ENCODE assay signal across 12 mouse cellular contexts in the genomic region with DNA sequence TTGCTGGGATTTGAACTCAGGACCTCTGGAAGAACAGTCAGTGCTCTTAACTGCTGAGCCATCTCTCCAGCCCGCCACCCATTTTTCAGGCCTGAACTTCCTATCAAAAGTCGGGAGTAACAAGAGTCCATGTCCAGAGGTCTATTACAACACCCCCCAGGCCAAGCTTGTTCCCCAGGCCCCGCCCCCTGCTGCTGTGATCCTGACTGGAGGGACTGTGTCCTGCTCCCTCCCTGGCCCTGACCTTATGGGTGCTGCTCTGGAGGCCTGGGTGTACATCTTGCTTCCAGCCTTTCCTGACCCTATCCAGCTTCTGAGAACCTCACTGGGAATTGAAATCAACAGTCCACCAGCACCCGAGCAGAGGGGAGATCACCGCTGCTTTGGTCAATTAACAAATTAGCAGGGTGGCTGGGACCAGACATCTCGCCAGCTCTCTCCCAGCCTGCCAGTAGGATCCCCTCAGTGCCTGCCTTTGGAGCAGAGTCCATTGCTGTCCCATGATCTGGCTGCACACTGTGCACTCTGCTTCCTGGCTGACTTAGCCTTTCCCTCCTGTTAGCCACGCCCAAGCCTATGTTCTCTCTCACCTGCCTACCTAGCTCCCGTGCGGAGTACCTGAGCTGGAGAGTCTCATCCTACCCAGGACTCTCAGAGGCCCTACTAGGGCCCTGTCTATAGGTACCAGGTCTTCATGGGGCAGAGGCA. TPM values are rescaled to one million over a fixed set of nuclear protein-coding genes. Genes with fewer than 3 reads are reported as not detected.
DNase-seq lines count a peak whose midpoint lies in the region; ATAC-seq lines count a peak whose summit lies in the region.
"Had no signal": no experiment of that assay in that cellular context is flagged by ENCODE, and none has a peak within 500 bp of the region (broad histone marks: within the 10 kb centered on the region; RNA-seq: fewer than 3 reads in every experiment).

No protein-coding gene starts in this region.

- H3K4me3 ChIP-seq in heart, embryonic 12.5 days, result no peak overlapping the region
- no peak overlapping the region for H3K4me3 ChIP-seq in embryonic facial prominence, embryonic 10.5 days
- no peak overlapping the region for H3K4me3 ChIP-seq in hindbrain, embryonic 15.5 days
- no peak overlapping the region for H3K4me3 ChIP-seq in limb, embryonic 15.5 days
- H3K4me3 ChIP-seq: liver, embryonic 13.5 days; neural tube, embryonic 12.5 days had no signal

- peaks cover 46% of the 10 kb centered on the region for H3K4me1 ChIP-seq in heart, embryonic 12.5 days (replicated peaks)
- H3K4me1 ChIP-seq in embryonic facial prominence, embryonic 10.5 days, result peaks cover 83% of the 10 kb centered on the region
- H3K4me1 ChIP-seq in hindbrain, embryonic 15.5 days (replicated peaks), result peaks cover 34% of the 10 kb centered on the region
- H3K4me1 ChIP-seq in limb, embryonic 15.5 days, result peaks cover 44% of the 10 kb centered on the region

- H3K9ac ChIP-seq in heart, embryonic 12.5 days, result no peak overlapping the region
- H3K9ac ChIP-seq in hindbrain, embryonic 15.5 days, result no peak overlapping the region
- H3K9ac ChIP-seq in limb, embryonic 15.5 days, result no peak overlapping the region
- H3K9ac ChIP-seq: liver, embryonic 13.5 days; neural tube, embryonic 12.5 days had no signal

- peaks cover 39% of the 10 kb centered on the region for H3K27me3 ChIP-seq in heart, embryonic 12.5 days (replicated peaks)
- H3K27me3 ChIP-seq in embryonic facial prominence, embryonic 10.5 days (replicated peaks; ENCODE audit: low read depth, poor library complexity, severe bottlenecking), result peaks cover 27% of the 10 kb centered on the region
- peaks cover 8% of the 10 kb centered on the region; the same call in 1 of the 2 replicates for H3K27me3 ChIP-seq in hindbrain, embryonic 15.5 days
- no peaks in the 10 kb centered on the region for H3K27me3 ChIP-seq in limb, embryonic 15.5 days

- intact Hi-C loops in heart, postnatal 25 days (cut with DNase I), result no loop called here
- intact Hi-C loops in left cerebral cortex, postnatal 4 days (cut with DNase I), result no loop called here

- no peak overlapping the region for H3K4me2 ChIP-seq in heart, embryonic 12.5 days
- no peak overlapping the region for H3K4me2 ChIP-seq in hindbrain, embryonic 15.5 days
- no peak overlapping the region for H3K4me2 ChIP-seq in limb, embryonic 15.5 days
- H3K4me2 ChIP-seq: liver, embryonic 13.5 days had no signal

- 70% methylated on average over 9 of the region's 9 CpGs for WGBS in heart, embryonic 12.5 days
- WGBS in embryonic facial prominence, embryonic 10.5 days, result 67% methylated on average over 9 of the region's 9 CpGs
- WGBS in hindbrain, embryonic 15.5 days, result 74% methylated on average over 9 of the region's 9 CpGs
- WGBS in limb, embryonic 15.5 days, result 69% methylated on average over 9 of the region's 9 CpGs

- H3K27ac ChIP-seq in heart, embryonic 12.5 days (ENCODE audit: poor library complexity, severe bottlenecking), result peak overlapping the region; percentile 15
- H3K27ac ChIP-seq in embryonic facial prominence, embryonic 10.5 days (replicated peaks), result peak overlapping the region; percentile 95
- peak overlapping the region; percentile 87 for H3K27ac ChIP-seq in hindbrain, embryonic 15.5 days (replicated peaks)
- H3K27ac ChIP-seq in limb, embryonic 15.5 days, result 0 out of 2 replicates have a peak overlapping the region, but pooled peaks have one; percentile 24
- H3K27ac ChIP-seq: liver, embryonic 13.5 days; neural tube, embryonic 12.5 days had no signal

- ATAC-seq in heart, embryonic 12.5 days (ENCODE audit: insufficient number of reproducible peaks, low FRiP score), result no peak
- no peak for ATAC-seq in hindbrain, embryonic 15.5 days (ENCODE audit: low FRiP score, low read depth)
- no peak for ATAC-seq in limb, embryonic 15.5 days (ENCODE audit: insufficient number of reproducible peaks, low FRiP score, low TSS enrichment, low read depth)
- ATAC-seq: CD4-positive, CD25-positive, alpha-beta regulatory T cell, adult 4 months had no signal

- H3K36me3 ChIP-seq in heart, embryonic 12.5 days, result no peaks in the 10 kb centered on the region
- H3K36me3 ChIP-seq in embryonic facial prominence, embryonic 10.5 days (replicated peaks), result peaks cover 30% of the 10 kb centered on the region
- peaks cover 3% of the 10 kb centered on the region; the same call in 1 of the 2 replicates for H3K36me3 ChIP-seq in hindbrain, embryonic 15.5 days
- H3K36me3 ChIP-seq in limb, embryonic 15.5 days, result peaks cover 29% of the 10 kb centered on the region
- H3K36me3 ChIP-seq: liver, embryonic 13.5 days; neural tube, embryonic 12.5 days had no signal

- no peak for DNase-seq in heart, postnatal 25 days (ENCODE audit: low spot score)
- no peak for DNase-seq in embryonic facial prominence, embryonic 10.5 days (ENCODE audit: low spot score)
- DNase-seq in adrenal gland, adult 2 months, result no peak
- DNase-seq in urinary bladder, postnatal 36 days (ENCODE audit: low spot score in 2 of 2), result no peak
- no peak for DNase-seq in left cerebral cortex, postnatal 4 days
- DNase-seq: liver, embryonic 13.5 days had no signal

- H3K9me3 ChIP-seq in heart, embryonic 12.5 days (replicated peaks), result no peaks in the 10 kb centered on the region
- no peaks in the 10 kb centered on the region for H3K9me3 ChIP-seq in embryonic facial prominence, embryonic 10.5 days
- no peaks in the 10 kb centered on the region for H3K9me3 ChIP-seq in hindbrain, embryonic 15.5 days
- H3K9me3 ChIP-seq in limb, embryonic 15.5 days, result no peaks in the 10 kb centered on the region
- H3K9me3 ChIP-seq: liver, embryonic 13.5 days; neural tube, embryonic 12.5 days had no signal

RNA-seq across cellular contexts. Expression of a gene that starts 30.4 kb away (rescaled TPM):
- polyA plus RNA-seq in heart, embryonic 12.5 days (2016; fragmentation: Nextera tagmentation; extraction: Ambion mirVana), result 40.5 and 42.2 TPM in 2 replicates
- total RNA-seq in heart, postnatal 25 days (2021), result 10 to 100 TPM; 25.6 to 32.2 TPM
- polyA plus RNA-seq in embryonic facial prominence, embryonic 10.5 days (2016; fragmentation: Nextera tagmentation; extraction: Ambion mirVana), result 65.8 and 66.4 TPM in 2 replicates
- 48.2 and 60.7 TPM in 2 replicates for polyA plus RNA-seq in hindbrain, embryonic 15.5 days (2015; fragmentation: Nextera tagmentation; extraction: Ambion mirVana)
- polyA plus RNA-seq in limb, embryonic 15.5 days (2015; fragmentation: Nextera tagmentation; extraction: Ambion mirVana), result 42.7 and 46.2 TPM in 2 replicates
- total RNA-seq in adrenal gland, adult 2 months (2021), result 10 to 100 TPM; 54.0 to 94.0 TPM
- polyA plus RNA-seq in adrenal gland, adult 2 months (2012; rRNA removed), result 290 and 303 TPM in 2 replicates
- total RNA-seq in left cerebral cortex, postnatal 4 days (2021), result 100 to 1,000 TPM in 1 of 2 experiments, 10 to 100 TPM in 1; 87.7 to 101 TPM

RNA-seq across cellular contexts. Expression of a gene that starts 31.4 kb away (rescaled TPM):
- polyA plus RNA-seq in heart, embryonic 12.5 days (2016; fragmentation: Nextera tagmentation; extraction: Ambion mirVana), result 6.2 and 7.6 TPM in 2 replicates
- total RNA-seq in heart, postnatal 25 days (2021), result 1 to 10 TPM; 5.0 to 5.2 TPM
- 20.7 and 23.5 TPM in 2 replicates for polyA plus RNA-seq in embryonic facial prominence, embryonic 10.5 days (2016; fragmentation: Nextera tagmentation; extraction: Ambion mirVana)
- polyA plus RNA-seq in hindbrain, embryonic 15.5 days (2015; fragmentation: Nextera tagmentation; extraction: Ambion mirVana), result 77.2 and 86.0 TPM in 2 replicates
- 20.5 and 26.6 TPM in 2 replicates for polyA plus RNA-seq in limb, embryonic 15.5 days (2015; fragmentation: Nextera tagmentation; extraction: Ambion mirVana)
- total RNA-seq in adrenal gland, adult 2 months (2021), result 10 to 100 TPM; 15.8 to 22.5 TPM
- polyA plus RNA-seq in adrenal gland, adult 2 months (2012; rRNA removed), result 114 and 144 TPM in 2 replicates
- 100 to 1,000 TPM; 241 to 308 TPM for total RNA-seq in left cerebral cortex, postnatal 4 days (2021)
- total RNA-seq: hematopoietic stem cell, adult 5-6 weeks had no signal
- polyA plus RNA-seq: CD4-positive, CD25-positive, alpha-beta regulatory T cell, adult 4 months had no signal

RNA-seq across cellular contexts. Expression of a gene that starts 33.9 kb away (rescaled TPM):
- 284 and 317 TPM in 2 replicates for polyA plus RNA-seq in heart, embryonic 12.5 days (2016; fragmentation: Nextera tagmentation; extraction: Ambion mirVana)
- total RNA-seq in heart, postnatal 25 days (2021), result 100 to 1,000 TPM; 177 to 188 TPM
- 522 and 535 TPM in 2 replicates for polyA plus RNA-seq in embryonic facial prominence, embryonic 10.5 days (2016; fragmentation: Nextera tagmentation; extraction: Ambion mirVana)
- polyA plus RNA-seq in hindbrain, embryonic 15.5 days (2015; fragmentation: Nextera tagmentation; extraction: Ambion mirVana), result 402 and 448 TPM in 2 replicates
- polyA plus RNA-seq in limb, embryonic 15.5 days (2015; fragmentation: Nextera tagmentation; extraction: Ambion mirVana), result 370 and 413 TPM in 2 replicates
- 100 to 1,000 TPM; 324 to 358 TPM for total RNA-seq in adrenal gland, adult 2 months (2021)
- 317 and 318 TPM in 2 replicates for polyA plus RNA-seq in adrenal gland, adult 2 months (2012; rRNA removed)
- 100 to 1,000 TPM; 228 to 230 TPM for total RNA-seq in left cerebral cortex, postnatal 4 days (2021)

RNA-seq across cellular contexts. Expression of a gene that starts 34.6 kb away (rescaled TPM):
- 28.4 and 30.7 TPM in 2 replicates for polyA plus RNA-seq in heart, embryonic 12.5 days (2016; fragmentation: Nextera tagmentation; extraction: Ambion mirVana)
- 10 to 100 TPM; 70.6 to 71.2 TPM for total RNA-seq in heart, postnatal 25 days (2021)
- 20.2 and 22.5 TPM in 2 replicates for polyA plus RNA-seq in embryonic facial prominence, embryonic 10.5 days (2016; fragmentation: Nextera tagmentation; extraction: Ambion mirVana)
- polyA plus RNA-seq in hindbrain, embryonic 15.5 days (2015; fragmentation: Nextera tagmentation; extraction: Ambion mirVana), result 31.5 and 32.0 TPM in 2 replicates
- polyA plus RNA-seq in limb, embryonic 15.5 days (2015; fragmentation: Nextera tagmentation; extraction: Ambion mirVana), result 36.5 and 36.6 TPM in 2 replicates
- total RNA-seq in adrenal gland, adult 2 months (2021), result 10 to 100 TPM; 81.1 to 82.9 TPM
- 25.8 and 31.5 TPM in 2 replicates for polyA plus RNA-seq in adrenal gland, adult 2 months (2012; rRNA removed)
- total RNA-seq in left cerebral cortex, postnatal 4 days (2021), result 10 to 100 TPM; 75.6 to 81.7 TPM

RNA-seq across cellular contexts. Expression of a gene that starts 60.0 kb away (rescaled TPM):
- 48.2 and 48.9 TPM in 2 replicates for polyA plus RNA-seq in heart, embryonic 12.5 days (2016; fragmentation: Nextera tagmentation; extraction: Ambion mirVana)
- total RNA-seq in heart, postnatal 25 days (2021), result 10 to 100 TPM; 47.7 to 49.6 TPM
- polyA plus RNA-seq in embryonic facial prominence, embryonic 10.5 days (2016; fragmentation: Nextera tagmentation; extraction: Ambion mirVana), result 35.0 and 39.3 TPM in 2 replicates
- 156 and 160 TPM in 2 replicates for polyA plus RNA-seq in hindbrain, embryonic 15.5 days (2015; fragmentation: Nextera tagmentation; extraction: Ambion mirVana)
- polyA plus RNA-seq in limb, embryonic 15.5 days (2015; fragmentation: Nextera tagmentation; extraction: Ambion mirVana), result 58.0 and 67.7 TPM in 2 replicates
- 100 to 1,000 TPM; 152 to 167 TPM for total RNA-seq in adrenal gland, adult 2 months (2021)
- 1,060 and 1,061 TPM in 2 replicates for polyA plus RNA-seq in adrenal gland, adult 2 months (2012; rRNA removed)
- 100 to 1,000 TPM; 101 to 110 TPM for total RNA-seq in left cerebral cortex, postnatal 4 days (2021)

Comparison
In these comparisons a context has a peak if more than half of its experiments do, and no peak if none do; other contexts are left out.
1. H3K27ac ChIP-seq: peak in every context shown above with its lines; median percentile 95 in embryonic facial prominence, embryonic 10.5 days; 87 in hindbrain, embryonic 15.5 days; 24 in limb, embryonic 15.5 days; 15 in heart, embryonic 12.5 days.